In the genomic region with DNA sequence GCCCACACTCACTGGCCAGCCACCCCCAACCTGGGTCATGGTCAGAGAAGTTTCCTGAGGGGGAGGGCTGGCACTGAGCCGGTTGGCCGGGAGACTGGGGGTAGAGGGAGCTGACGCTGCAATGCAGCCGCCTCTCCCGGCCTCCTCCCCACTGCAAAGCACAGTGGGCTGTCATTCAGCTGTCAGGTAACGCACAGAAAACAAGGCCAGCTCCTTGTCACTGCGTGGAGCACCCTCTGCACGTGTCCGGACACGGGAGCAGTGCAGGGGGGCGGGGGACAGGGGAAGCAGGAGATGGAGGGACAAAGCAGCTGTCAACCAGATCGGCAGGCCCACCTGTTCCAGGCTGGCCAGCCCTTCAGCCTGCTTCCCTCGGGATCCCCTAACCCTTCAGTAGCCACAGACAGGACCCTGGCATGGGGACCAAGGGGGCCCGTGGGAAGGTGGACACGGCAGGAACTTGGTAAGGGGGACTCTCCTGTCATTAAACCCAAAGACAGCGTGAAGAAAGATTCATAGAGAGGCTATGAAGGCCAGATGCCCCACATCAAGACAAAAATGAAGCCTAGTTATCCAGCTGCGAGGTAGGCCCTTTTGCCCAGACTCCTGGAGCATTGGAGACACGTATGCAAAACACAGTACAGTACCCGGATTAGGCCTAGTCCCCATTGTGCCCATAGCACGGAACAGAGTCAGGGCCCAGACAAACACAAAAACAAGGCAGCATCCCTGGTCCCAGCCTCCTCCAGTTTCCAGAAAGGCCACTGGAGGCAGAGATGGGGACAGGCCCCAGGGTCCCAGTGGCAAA, we compare ENCODE assay signal across 9 mouse cellular contexts. TPM values are rescaled to one million over a fixed set of nuclear protein-coding genes. Genes with fewer than 3 reads are reported as not detected.
A peak's percentile ranks its signal among the peaks of the same experiment; 100 is the strongest.
DNase-seq lines count a peak whose midpoint lies in the region; ATAC-seq and TF ChIP-seq lines count a peak whose summit lies in the region.
"Had no signal": no experiment of that assay in that cellular context is flagged by ENCODE, and none has a peak within 500 bp of the region (broad histone marks: within the 10 kb centered on the region; RNA-seq: fewer than 3 reads in every experiment).

No protein-coding gene starts in this region.

- peak overlapping the region; percentile 82 for H3K9ac ChIP-seq in hindbrain, embryonic 13.5 days
- H3K9ac ChIP-seq in stomach, postnatal 0 days (ENCODE audit: low read length): peak overlapping the region; percentile 64

- H3K27ac ChIP-seq in hindbrain, embryonic 13.5 days: peak overlapping the region; percentile 73
- no peak overlapping the region for H3K27ac ChIP-seq in stomach, postnatal 0 days (replicated peaks)
- H3K27ac ChIP-seq: liver, embryonic 15.5 days had no signal

- ATAC-seq in hindbrain, embryonic 13.5 days (ENCODE audit: low FRiP score): peak; percentile 21
- ATAC-seq in stomach, postnatal 0 days (ENCODE audit: low FRiP score, low TSS enrichment): no peak

- peak overlapping the region; percentile 79; the same call in 1 of the 2 replicates for H3K4me3 ChIP-seq in E14TG2a.4 (replicated peaks; ENCODE audit: low read length)
- peak overlapping the region; percentile 57 for H3K4me3 ChIP-seq in hindbrain, embryonic 13.5 days
- no peak overlapping the region for H3K4me3 ChIP-seq in stomach, postnatal 0 days (ENCODE audit: low read depth, low read length)

- no peak for TF ChIP-seq EP300 in stomach, postnatal 0 days (optimal IDR thresholded peaks at IDR 0.05)

- H3K36me3 ChIP-seq in E14TG2a.4 (ENCODE audit: insufficient read depth, low read length): peaks cover 28% of the 10 kb centered on the region
- H3K36me3 ChIP-seq in hindbrain, embryonic 13.5 days: peaks cover 20% of the 10 kb centered on the region
- H3K36me3 ChIP-seq in stomach, postnatal 0 days (ENCODE audit: control insufficient read depth, insufficient read depth, low read length): peaks cover 5% of the 10 kb centered on the region; the same call in 1 of the 2 replicates
- H3K36me3 ChIP-seq: liver, embryonic 15.5 days had no signal

- peak; percentile 53 for DNase-seq in gastrocnemius, postnatal 14 days
- DNase-seq in gastrocnemius, postnatal 25 days: no peak
- peak; percentile 38 to 65 for DNase-seq in cerebellum, postnatal 36 days
- DNase-seq in lung, postnatal 25 days (ENCODE audit: low spot score): peak; percentile 16
- no peak for DNase-seq in stomach, postnatal 0 days (ENCODE audit: low spot score)
- DNase-seq in embryo, embryonic 9.5 days (ENCODE audit: extremely low spot score): no peak

- intact Hi-C loops in gastrocnemius, postnatal 14 days (cut with DNase I; ENCODE audit: low total_unique reads): no loop called here

- peaks cover 44% of the 10 kb centered on the region for H3K4me1 ChIP-seq in E14TG2a.4 (replicated peaks; ENCODE audit: low read depth, low read length)
- H3K4me1 ChIP-seq in hindbrain, embryonic 13.5 days (replicated peaks): peaks cover 34% of the 10 kb centered on the region
- no peaks in the 10 kb centered on the region for H3K4me1 ChIP-seq in stomach, postnatal 0 days (replicated peaks; ENCODE audit: control insufficient read depth, insufficient read depth)

- peaks cover 23% of the 10 kb centered on the region for H3K27me3 ChIP-seq in E14TG2a.4 (ENCODE audit: insufficient read depth, low read length)
- H3K27me3 ChIP-seq in hindbrain, embryonic 13.5 days: no peaks in the 10 kb centered on the region
- no peaks in the 10 kb centered on the region for H3K27me3 ChIP-seq in stomach, postnatal 0 days (ENCODE audit: control insufficient read depth, insufficient read depth, low read length)

- peak overlapping the region; percentile 87 for H3K4me2 ChIP-seq in hindbrain, embryonic 13.5 days
- no peak overlapping the region for H3K4me2 ChIP-seq in stomach, postnatal 0 days (replicated peaks; ENCODE audit: low read depth)

- TF ChIP-seq CTCF in E14TG2a.4 (conservative IDR thresholded peaks at IDR 0.05; ENCODE audit: low read length): no peak
- TF ChIP-seq CTCF in stomach, postnatal 0 days (IDR thresholded peaks at IDR 0.05; ENCODE audit: low read depth): no peak

- WGBS in hindbrain, embryonic 13.5 days: 31% methylated on average over 20 of the region's 20 CpGs
- WGBS in stomach, postnatal 0 days: 61% methylated on average over 20 of the region's 20 CpGs

- H3K9me3 ChIP-seq in E14TG2a.4 (ENCODE audit: low read length): peaks cover 10% of the 10 kb centered on the region
- no peaks in the 10 kb centered on the region for H3K9me3 ChIP-seq in hindbrain, embryonic 13.5 days
- H3K9me3 ChIP-seq in stomach, postnatal 0 days (ENCODE audit: control insufficient read depth, low read length): no peaks in the 10 kb centered on the region
- H3K9me3 ChIP-seq: liver, embryonic 15.5 days had no signal

RNA-seq across cellular contexts. Expression of a gene that starts 30.2 kb away (rescaled TPM):
- total RNA-seq in gastrocnemius, postnatal 14 days (2021): 10 to 100 TPM in 1 of 2 experiments, 1 to 10 TPM in 1; 5.4 to 16.3 TPM
- total RNA-seq in gastrocnemius, postnatal 25 days (2021): 10 to 100 TPM; 11.3 to 13.4 TPM
- 4.3 and 4.8 TPM in 2 replicates for polyA plus RNA-seq in hindbrain, embryonic 13.5 days (2015; fragmentation: Nextera tagmentation; extraction: Ambion mirVana)
- polyA plus RNA-seq in stomach, postnatal 0 days (2015; fragmentation: Nextera tagmentation; extraction: Ambion mirVana): 0.71 and 1.2 TPM in 2 replicates

RNA-seq across cellular contexts. Expression of a gene that starts 38.5 kb away (rescaled TPM):
- 10 to 100 TPM; 21.9 to 25.7 TPM for total RNA-seq in gastrocnemius, postnatal 14 days (2021)
- 10 to 100 TPM; 16.4 to 20.8 TPM for total RNA-seq in gastrocnemius, postnatal 25 days (2021)
- 7.2 and 7.7 TPM in 2 replicates for polyA plus RNA-seq in hindbrain, embryonic 13.5 days (2015; fragmentation: Nextera tagmentation; extraction: Ambion mirVana)
- 2.2 and 2.7 TPM in 2 replicates for polyA plus RNA-seq in stomach, postnatal 0 days (2015; fragmentation: Nextera tagmentation; extraction: Ambion mirVana)

Comparison
In these comparisons a context has a peak if more than half of its experiments do, and no peak if none do; other contexts are left out.
1. DNase-seq: peak in gastrocnemius, postnatal 14 days (single experiment), cerebellum, postnatal 36 days (2 of 2) and lung, postnatal 25 days (single experiment); none in gastrocnemius, postnatal 25 days (single experiment), stomach, postnatal 0 days (single experiment) and embryo, embryonic 9.5 days (single experiment).